Mouse (Mus musculus): Measurements from ENCODE around the gene Ggnbp2.
"Not testable (repeated sequence)": the region's sequence is repeated elsewhere in the genome, so short reads cannot be mapped to it uniquely, and the experiment has no call there.

The Ggnbp2 gene

GRCm38 (mm10) chr11:84879007-84879771 lies 8.6 kb upstream of the Ggnbp2 start:
- DNase-seq = no peak

GRCm38 (mm10) chr11:84876020-84876419 lies 5.4 kb upstream of the Ggnbp2 start:
- not testable (repeated sequence) for DNase-seq

DNA sequence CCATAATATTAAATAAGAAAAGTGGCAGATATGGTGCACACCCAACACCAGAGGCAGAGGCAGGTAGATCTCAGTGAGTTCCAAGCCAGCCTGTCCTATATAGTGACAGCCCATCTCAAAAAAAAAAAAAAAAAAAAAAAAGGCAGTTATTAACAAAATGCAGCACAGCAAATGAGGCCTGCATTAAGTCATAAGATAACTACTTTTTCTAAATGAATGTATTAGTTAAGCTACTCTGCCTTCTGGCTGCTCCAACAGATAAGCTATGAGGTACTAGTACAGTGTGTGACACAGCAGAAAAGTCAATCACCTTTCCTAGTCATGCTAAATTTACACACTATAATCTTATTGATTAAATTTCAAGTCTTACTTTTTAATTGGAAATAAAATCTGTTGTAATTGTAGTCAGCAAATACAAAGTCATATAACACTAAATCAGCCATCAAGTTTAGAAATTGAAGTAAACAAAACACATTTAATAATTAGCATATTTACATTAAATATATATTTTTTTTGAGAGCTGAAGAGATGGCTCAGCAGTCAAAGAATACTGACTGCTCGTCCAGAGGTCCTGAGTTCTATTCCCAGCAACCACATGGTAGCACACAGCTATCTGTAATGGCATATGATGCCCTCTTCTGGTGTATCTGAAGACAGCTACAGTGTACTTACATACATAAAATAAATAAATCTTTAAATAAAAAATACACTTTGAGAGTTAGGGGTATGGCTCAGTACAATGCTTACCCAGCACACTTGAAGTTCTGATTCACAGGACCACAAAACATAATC lies 2.6 kb upstream of the Ggnbp2 start:
- DNase-seq = no peak

DNA sequence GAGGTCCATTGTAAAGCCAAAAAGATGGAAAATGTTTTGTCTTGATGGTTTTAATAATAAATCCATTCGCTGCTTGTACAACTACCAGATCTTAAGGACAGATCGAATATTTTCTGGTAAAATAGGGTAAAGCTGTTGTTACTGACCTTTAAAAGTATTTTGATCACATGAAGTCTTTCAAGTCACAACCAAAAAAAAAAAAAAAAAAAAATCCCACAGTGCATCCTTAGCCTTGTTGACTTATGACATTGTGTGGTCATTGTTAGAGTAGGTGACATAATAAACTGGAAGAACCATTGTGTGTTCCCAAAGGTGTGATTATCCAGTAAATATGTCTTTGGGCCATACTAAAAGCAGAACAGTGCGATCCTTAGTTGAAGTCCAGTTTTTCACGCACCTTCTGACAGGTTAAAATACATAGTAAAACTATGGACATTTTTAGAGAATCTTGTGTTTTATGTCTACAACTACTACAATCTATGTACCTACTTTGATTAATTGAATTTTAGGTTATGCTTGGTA lies 992 bp upstream of the Ggnbp2 start:
- no peak for DNase-seq

GRCm38 (mm10) chr11:84871046-84871445 lies 429 bp upstream of the Ggnbp2 start:
- DNase-seq = no peak

GRCm38 (mm10) chr11:84869537-84870232 lies 932 bp downstream of the Ggnbp2 start:
- peak; percentile 91 for DNase-seq

DNA sequence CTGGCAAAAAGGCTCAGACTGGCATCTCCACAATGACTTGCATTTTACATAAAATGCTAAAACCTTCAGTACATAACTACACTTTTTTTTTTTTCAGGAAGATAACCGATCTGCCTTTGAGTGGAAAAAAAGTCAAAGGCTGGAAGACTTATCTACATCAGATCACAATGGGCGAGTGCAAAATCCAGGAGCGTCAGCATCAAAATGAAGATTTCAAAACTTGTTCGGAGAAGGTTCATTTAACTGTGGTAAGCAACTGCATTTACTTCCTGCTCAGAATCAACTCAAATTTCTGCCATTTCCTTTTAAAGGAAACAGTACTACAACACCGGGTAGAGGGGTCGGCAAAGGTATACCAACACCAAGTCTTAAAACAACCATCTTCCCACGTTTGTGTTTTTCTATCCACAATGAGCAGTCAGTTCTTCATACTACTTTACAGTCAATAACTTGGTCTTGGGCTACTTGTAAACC lies 1.8 kb downstream of the Ggnbp2 start:
- DNase-seq = no peak

DNA sequence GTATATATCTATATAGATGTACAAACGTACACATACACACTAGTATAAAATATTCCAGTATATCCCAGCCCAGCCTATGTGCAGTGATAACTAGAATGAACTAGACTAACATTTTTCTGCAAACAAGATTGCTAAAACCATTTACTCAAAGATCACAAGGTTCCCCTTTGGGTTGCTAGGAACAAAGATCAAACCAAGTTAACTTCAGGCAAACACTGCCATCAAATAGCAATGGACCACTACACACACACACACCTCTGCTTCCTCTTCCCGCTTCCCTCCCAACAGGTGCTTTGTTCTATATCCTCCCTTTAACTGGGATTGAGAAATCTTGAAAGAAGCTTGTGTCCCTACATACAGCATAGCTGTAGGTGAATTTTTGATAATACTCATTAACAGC lies 3.0 kb downstream of the Ggnbp2 start:
- no peak for DNase-seq

- DNase-seq = no peak
These were observed 5.3 kb downstream of the Ggnbp2 start for GRCm38 (mm10) chr11:84865268-84865667.

- DNase-seq = no peak
These were observed 15.3 kb downstream of the Ggnbp2 start for GRCm38 (mm10) chr11:84855285-84855684.

DNA sequence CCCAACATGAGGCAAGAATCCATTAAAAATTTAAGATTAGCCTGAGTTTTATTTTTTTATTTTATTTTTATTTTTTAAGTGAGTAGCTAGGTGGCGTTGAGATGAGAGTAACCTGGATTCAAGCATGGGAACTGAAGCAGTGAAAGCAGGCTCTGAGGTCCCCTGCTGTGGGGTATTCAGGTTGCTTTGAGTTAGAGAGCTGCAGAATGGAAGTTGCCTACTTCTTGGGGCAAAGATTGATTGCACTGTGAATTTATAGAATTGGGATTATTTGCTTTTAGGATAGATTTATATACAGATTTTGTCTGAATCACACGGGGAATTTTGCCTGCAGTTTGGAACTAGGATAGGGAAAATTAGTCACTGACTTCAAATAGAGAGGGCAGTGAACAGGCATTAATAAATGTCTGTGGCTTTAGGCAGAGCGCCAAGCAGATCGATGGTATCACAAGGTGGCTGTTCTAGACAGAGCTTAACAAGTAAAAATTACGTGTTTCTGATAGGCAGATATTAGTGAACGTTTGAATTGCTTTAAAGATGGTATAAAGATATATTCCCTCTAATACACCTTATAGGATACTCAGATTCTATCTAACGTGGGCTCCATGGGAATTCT lies 23.0 kb downstream of the Ggnbp2 start:
- no peak for DNase-seq

GRCm38 (mm10) chr11:84846741-84847474 lies 23.7 kb downstream of the Ggnbp2 start:
- DNase-seq = no peak

DNA sequence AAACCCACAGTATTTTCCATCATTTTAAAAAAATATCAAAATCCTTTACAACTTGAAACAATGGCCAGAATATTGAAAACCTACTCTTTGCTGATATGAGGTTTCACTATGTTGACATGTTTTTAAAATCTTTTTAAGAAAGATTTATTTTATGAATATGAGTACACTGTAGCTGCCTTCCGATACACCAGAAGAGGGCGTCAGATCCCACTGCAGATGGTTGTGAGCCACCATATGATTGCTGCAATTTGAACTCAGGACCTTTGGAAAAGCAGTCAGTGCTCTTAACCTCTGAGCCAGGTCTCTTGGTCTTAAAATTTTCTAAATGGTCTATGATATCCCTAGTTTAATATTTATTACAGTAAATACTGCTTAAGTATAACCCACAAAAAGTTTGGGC lies 31.3 kb downstream of the Ggnbp2 start:
- DNase-seq = no peak

- not testable (repeated sequence) for DNase-seq
These were observed 41.1 kb downstream of the Ggnbp2 start for GRCm38 (mm10) chr11:84829495-84829894.

DNA sequence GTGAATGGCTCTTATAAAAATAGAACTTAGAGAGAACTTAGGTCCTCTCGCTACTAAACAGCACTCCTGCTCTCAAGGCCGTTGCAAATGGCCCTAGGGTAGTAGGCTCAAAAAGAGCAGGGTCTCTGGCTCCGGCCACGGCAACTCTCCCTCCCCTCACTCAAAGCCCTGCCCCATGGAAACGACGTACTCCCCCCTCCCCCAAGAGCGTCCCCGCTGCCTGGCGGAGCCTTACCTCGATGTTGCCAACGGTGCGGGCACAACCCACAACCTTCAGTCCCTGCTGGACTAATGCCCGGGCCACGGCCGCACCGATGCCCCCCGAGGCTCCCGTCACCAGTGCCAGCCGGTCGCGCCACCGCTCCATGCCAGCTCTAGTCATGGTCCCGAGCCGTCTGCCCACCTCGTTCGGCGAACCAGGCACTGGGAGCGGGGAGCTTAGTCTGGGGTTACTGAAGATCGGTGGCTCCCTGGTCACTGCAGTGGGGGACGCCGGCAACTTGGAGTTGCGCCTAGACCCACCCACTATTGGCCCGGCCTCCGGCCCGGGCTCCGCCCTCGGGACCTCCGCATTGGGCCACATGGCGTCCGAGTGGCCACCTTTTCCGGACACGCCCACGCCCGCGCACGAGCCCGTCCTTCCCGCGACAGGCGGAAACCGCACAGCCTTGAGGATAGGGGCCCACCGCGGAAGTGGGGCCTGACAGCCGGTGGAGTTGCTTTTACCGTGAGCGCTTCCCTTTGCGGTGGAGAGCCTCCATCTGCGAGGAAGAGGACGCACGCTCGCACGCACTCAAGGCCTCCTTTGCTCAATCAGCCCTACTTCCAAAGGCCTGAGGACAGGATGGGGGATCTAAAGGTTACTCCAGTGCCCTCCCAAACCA lies 41.9 kb downstream of the Ggnbp2 start, which contains the start of gene Dhrs11:
TSS of gene Dhrs11 (minus strand) at position 479 of the 884 bp plus-strand sequence.
- peak; percentile 86 for DNase-seq

- no peak for DNase-seq
These were observed 42.6 kb downstream of the Ggnbp2 start for GRCm38 (mm10) chr11:84827901-84828503.

GRCm38 (mm10) chr11:84827492-84827891 lies 43.1 kb downstream of the Ggnbp2 start:
- no peak for DNase-seq

DNA sequence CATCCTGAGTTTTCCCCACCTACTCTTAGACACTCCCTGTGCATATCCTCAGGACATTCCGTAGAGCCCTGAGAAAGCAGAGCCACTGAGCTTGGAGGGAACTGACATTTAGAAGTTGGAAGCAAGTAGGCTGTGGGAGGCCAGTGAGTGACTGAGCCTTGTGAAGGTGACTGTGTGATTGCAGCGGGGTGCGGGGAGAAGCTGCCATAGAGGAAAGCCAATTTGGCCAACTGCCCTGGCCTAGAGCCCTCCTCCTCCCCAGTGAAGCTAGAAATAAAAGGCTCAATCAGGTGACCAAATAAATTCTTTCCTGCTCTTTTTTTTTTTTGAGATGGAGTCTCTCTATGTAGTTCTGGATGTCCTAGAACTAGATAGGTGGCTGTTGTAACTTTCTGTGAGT lies 44.4 kb downstream of the Ggnbp2 start:
- DNase-seq = peak; percentile 62

DNA sequence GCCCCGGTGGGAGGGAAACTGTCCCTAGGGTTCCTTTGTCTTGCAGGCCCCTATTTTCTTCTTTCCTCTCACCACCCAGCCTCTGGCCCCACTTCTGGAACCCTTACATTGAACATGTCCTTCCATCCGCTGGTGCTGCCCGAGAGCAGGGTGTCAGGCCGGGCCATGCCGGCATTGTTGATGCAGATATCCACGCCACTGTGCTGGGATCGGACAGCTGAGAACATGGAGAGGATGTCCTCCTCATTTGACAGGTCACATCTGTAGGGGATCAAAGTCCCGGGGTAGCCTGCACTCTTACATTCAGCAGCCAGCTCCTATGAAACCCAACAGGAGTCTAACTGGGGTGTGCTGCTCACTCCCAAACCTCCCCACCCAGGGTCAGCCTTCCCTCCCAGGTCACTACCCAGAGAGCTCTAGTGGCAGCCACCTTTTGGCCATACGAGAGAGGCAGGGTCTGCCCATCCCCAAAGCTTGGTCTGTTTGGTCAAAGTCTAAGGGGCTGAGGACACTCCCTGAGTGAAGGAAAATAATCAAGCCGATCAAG lies 45.3 kb downstream of the Ggnbp2 start:
- no peak for DNase-seq

GRCm38 (mm10) chr11:84823484-84823897 lies 47.1 kb downstream of the Ggnbp2 start:
- DNase-seq = no peak
